Mouse (Mus musculus): ENCODE results near the gene Unc5a. TPM values are rescaled to one million over a fixed set of nuclear protein-coding genes. Genes with fewer than 3 reads are reported as not detected.

Unc5a gene
- total RNA-seq, 1 experiment: 0.31 TPM

GRCm38 (mm10) chr13:54938493-54938892, 10.7 kb upstream of the Unc5a start:
- in situ Hi-C loops (cut with MboI; ENCODE audit: low sequenced_read_pairs in 2 of 2, unreplicated experiment in 2 of 2): no loop called here
- TF ChIP-seq HCFC1 (IDR thresholded peaks at IDR 0.05; ENCODE audit: borderline replicate concordance, insufficient read depth, low read length): no peak
- no peak for TF ChIP-seq MAFK (IDR thresholded peaks at IDR 0.05; ENCODE audit: insufficient read depth, low read depth, low read length)
- no peak for TF ChIP-seq ZNF384 (IDR thresholded peaks at IDR 0.05; ENCODE audit: low read depth, low read length)
- TF ChIP-seq CHD2 (IDR thresholded peaks at IDR 0.05; ENCODE audit: low read depth, low read length): no peak
- TF ChIP-seq ZC3H11A (IDR thresholded peaks at IDR 0.05; ENCODE audit: borderline replicate concordance, low read depth, low read length): no peak
- Histone ChIP-seq H3K4me3 (ENCODE audit: insufficient read depth in 1 of 2, low read depth in 1 of 2, low read length in 2 of 2, poor library complexity in 1 of 2, severe bottlenecking in 1 of 2) (no peak overlapping the region), H3K27ac (ENCODE audit: insufficient read depth, low read depth, low read length, poor library complexity, severe bottlenecking) (no peak overlapping the region), H3K9ac (ENCODE audit: insufficient read depth, low read depth, low read length, poor library complexity, severe bottlenecking) (no peak overlapping the region), H3K4me1 (ENCODE audit: control insufficient read depth in 2 of 2, insufficient read depth in 2 of 2, low read length in 2 of 2, poor library complexity in 1 of 2) (no peaks in the 10 kb centered on the region), H3K9me3 (ENCODE audit: control insufficient read depth, insufficient read depth, low read depth, low read length) (no peaks in the 10 kb centered on the region), H3K36me3 (ENCODE audit: control insufficient read depth, insufficient read depth, low read length, poor library complexity, severe bottlenecking) (no peaks in the 10 kb centered on the region)
- no peak for DNase-seq (ENCODE audit: low read depth, low spot score)

GRCm38 (mm10) chr13:54944411-54945157, 4.6 kb upstream of the Unc5a start:
- no peak for DNase-seq (ENCODE audit: low read depth, low spot score)
- no peak for TF ChIP-seq ZC3H11A (IDR thresholded peaks at IDR 0.05; ENCODE audit: borderline replicate concordance, low read depth, low read length)
- no peak for TF ChIP-seq ZNF384 (IDR thresholded peaks at IDR 0.05; ENCODE audit: low read depth, low read length)
- no peak for TF ChIP-seq MAFK (IDR thresholded peaks at IDR 0.05; ENCODE audit: insufficient read depth, low read depth, low read length)
- TF ChIP-seq CHD2 (IDR thresholded peaks at IDR 0.05; ENCODE audit: low read depth, low read length): no peak
- no peak for TF ChIP-seq HCFC1 (IDR thresholded peaks at IDR 0.05; ENCODE audit: borderline replicate concordance, insufficient read depth, low read length)
- no peak overlapping the region for H3K27ac ChIP-seq (ENCODE audit: insufficient read depth, low read depth, low read length, poor library complexity, severe bottlenecking)
- no peak overlapping the region for H3K9ac ChIP-seq (ENCODE audit: insufficient read depth, low read depth, low read length, poor library complexity, severe bottlenecking)
- in situ Hi-C loops (cut with MboI; ENCODE audit: low sequenced_read_pairs in 2 of 2, unreplicated experiment in 2 of 2): no loop called here
- H3K4me3 ChIP-seq (ENCODE audit: insufficient read depth in 1 of 2, low read depth in 1 of 2, low read length in 2 of 2, poor library complexity in 1 of 2, severe bottlenecking in 1 of 2): no peak overlapping the region
- no peaks in the 10 kb centered on the region for H3K9me3 ChIP-seq (ENCODE audit: control insufficient read depth, insufficient read depth, low read depth, low read length)
- H3K36me3 ChIP-seq (ENCODE audit: control insufficient read depth, insufficient read depth, low read length, poor library complexity, severe bottlenecking): no peaks in the 10 kb centered on the region
- H3K4me1 ChIP-seq (ENCODE audit: control insufficient read depth in 2 of 2, insufficient read depth in 2 of 2, low read length in 2 of 2, poor library complexity in 1 of 2): no peaks in the 10 kb centered on the region; a peak in 1 of 4 replicates

- DNase-seq (ENCODE audit: low read depth, low spot score): peak; percentile 56
- peaks cover 0 to 4% of the 10 kb centered on the region in 2 experiments; a peak in 1 of 4 replicates for H3K4me1 ChIP-seq (ENCODE audit: control insufficient read depth in 2 of 2, insufficient read depth in 2 of 2, low read length in 2 of 2, poor library complexity in 1 of 2)
- H3K9ac ChIP-seq (ENCODE audit: insufficient read depth, low read depth, low read length, poor library complexity, severe bottlenecking): no peak overlapping the region
- H3K9me3 ChIP-seq (ENCODE audit: control insufficient read depth, insufficient read depth, low read depth, low read length): no peaks in the 10 kb centered on the region
- in situ Hi-C loops (cut with MboI; ENCODE audit: low sequenced_read_pairs in 2 of 2, unreplicated experiment in 2 of 2): no loop called here
- H3K4me3 ChIP-seq (ENCODE audit: insufficient read depth in 1 of 2, low read depth in 1 of 2, low read length in 2 of 2, poor library complexity in 1 of 2, severe bottlenecking in 1 of 2): no peak overlapping the region
- no peaks in the 10 kb centered on the region for H3K36me3 ChIP-seq (ENCODE audit: control insufficient read depth, insufficient read depth, low read length, poor library complexity, severe bottlenecking)
- H3K27ac ChIP-seq (ENCODE audit: insufficient read depth, low read depth, low read length, poor library complexity, severe bottlenecking): no peak overlapping the region
- TF ChIP-seq HCFC1 (IDR thresholded peaks at IDR 0.05; ENCODE audit: borderline replicate concordance, insufficient read depth, low read length) (no peak), ZC3H11A (IDR thresholded peaks at IDR 0.05; ENCODE audit: borderline replicate concordance, low read depth, low read length) (no peak), ZNF384 (IDR thresholded peaks at IDR 0.05; ENCODE audit: low read depth, low read length) (no peak), CHD2 (IDR thresholded peaks at IDR 0.05; ENCODE audit: low read depth, low read length) (no peak), MAFK (IDR thresholded peaks at IDR 0.05; ENCODE audit: insufficient read depth, low read depth, low read length) (no peak)
Measured at GRCm38 (mm10) chr13:54945332-54945731, 3.9 kb upstream of the Unc5a start.

- Histone ChIP-seq H3K4me1 (ENCODE audit: control insufficient read depth in 2 of 2, insufficient read depth in 2 of 2, low read length in 2 of 2, poor library complexity in 1 of 2) (peaks cover 0 to 4% of the 10 kb centered on the region in 2 experiments; a peak in 1 of 4 replicates), H3K9ac (ENCODE audit: insufficient read depth, low read depth, low read length, poor library complexity, severe bottlenecking) (no peak overlapping the region), H3K9me3 (ENCODE audit: control insufficient read depth, insufficient read depth, low read depth, low read length) (no peaks in the 10 kb centered on the region), H3K4me3 (ENCODE audit: insufficient read depth in 1 of 2, low read depth in 1 of 2, low read length in 2 of 2, poor library complexity in 1 of 2, severe bottlenecking in 1 of 2) (no peak overlapping the region), H3K27ac (ENCODE audit: insufficient read depth, low read depth, low read length, poor library complexity, severe bottlenecking) (no peak overlapping the region), H3K36me3 (ENCODE audit: control insufficient read depth, insufficient read depth, low read length, poor library complexity, severe bottlenecking) (no peaks in the 10 kb centered on the region)
- DNase-seq (ENCODE audit: low read depth, low spot score): no peak
- TF ChIP-seq ZC3H11A (IDR thresholded peaks at IDR 0.05; ENCODE audit: borderline replicate concordance, low read depth, low read length): no peak
- TF ChIP-seq MAFK (IDR thresholded peaks at IDR 0.05; ENCODE audit: insufficient read depth, low read depth, low read length): no peak
- TF ChIP-seq HCFC1 (IDR thresholded peaks at IDR 0.05; ENCODE audit: borderline replicate concordance, insufficient read depth, low read length): no peak
- no peak for TF ChIP-seq ZNF384 (IDR thresholded peaks at IDR 0.05; ENCODE audit: low read depth, low read length)
- TF ChIP-seq CHD2 (IDR thresholded peaks at IDR 0.05; ENCODE audit: low read depth, low read length): no peak
- in situ Hi-C loops (cut with MboI; ENCODE audit: low sequenced_read_pairs in 2 of 2, unreplicated experiment in 2 of 2): no loop called here
Measured at GRCm38 (mm10) chr13:54946406-54946805, 2.8 kb upstream of the Unc5a start.
